Mouse (Mus musculus): ENCODE measurements around the gene Rbm8a2.
"Not testable (repeated sequence)": the region's sequence is repeated elsewhere in the genome, so short reads cannot be mapped to it uniquely, and the experiment has no call there.

Gene Rbm8a2

DNA sequence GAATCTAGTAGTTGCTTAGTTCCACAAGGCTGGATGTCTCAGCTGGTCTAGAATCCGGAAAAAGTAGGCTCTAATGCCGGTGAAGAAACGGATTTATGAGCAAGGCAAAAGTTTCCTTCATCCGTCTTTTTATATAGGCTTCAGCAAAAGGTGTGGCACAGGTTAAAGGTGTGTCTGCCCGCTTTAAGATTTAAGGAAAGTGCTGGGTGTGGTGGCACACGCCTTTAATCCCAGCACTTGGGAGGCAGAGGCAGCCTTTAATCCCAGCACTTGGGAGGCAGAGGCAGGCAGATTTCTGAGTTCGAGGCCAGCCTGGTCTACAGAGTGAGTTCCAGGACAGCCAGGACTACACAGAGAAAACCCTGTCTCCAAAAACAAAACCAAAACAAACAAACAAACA is at the start of gene Rbm8a2:
Gene Rbm8a2 (minus strand): TSS at position 101 of the 400 bp plus-strand sequence.
- not testable (repeated sequence) for TF ChIP-seq GATA4 (IDR thresholded peaks at IDR 0.05; ENCODE audit: insufficient replicate concordance, low read length)

DNA sequence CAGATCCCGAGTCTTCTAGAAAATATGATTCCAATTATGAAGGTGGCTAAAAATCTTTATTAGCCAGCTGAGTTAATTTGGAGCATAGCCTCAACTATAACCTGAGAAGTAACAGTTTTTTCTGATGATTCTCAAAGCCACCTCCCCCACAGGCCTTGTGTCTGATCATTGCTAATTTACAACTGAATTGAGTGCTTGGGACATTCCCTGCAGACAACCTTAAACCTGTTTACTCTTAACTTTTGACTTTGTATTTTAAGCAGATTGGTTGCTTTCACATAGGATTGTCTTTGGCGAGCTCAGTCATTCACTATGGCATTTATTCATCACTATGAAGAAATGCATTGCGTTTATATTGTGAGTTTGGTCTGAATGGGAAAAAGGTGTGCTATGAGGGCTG is 49.5 kb upstream of the Rbm8a2 start:
- no peak for TF ChIP-seq GATA4 (IDR thresholded peaks at IDR 0.05; ENCODE audit: insufficient replicate concordance, low read length)

DNA sequence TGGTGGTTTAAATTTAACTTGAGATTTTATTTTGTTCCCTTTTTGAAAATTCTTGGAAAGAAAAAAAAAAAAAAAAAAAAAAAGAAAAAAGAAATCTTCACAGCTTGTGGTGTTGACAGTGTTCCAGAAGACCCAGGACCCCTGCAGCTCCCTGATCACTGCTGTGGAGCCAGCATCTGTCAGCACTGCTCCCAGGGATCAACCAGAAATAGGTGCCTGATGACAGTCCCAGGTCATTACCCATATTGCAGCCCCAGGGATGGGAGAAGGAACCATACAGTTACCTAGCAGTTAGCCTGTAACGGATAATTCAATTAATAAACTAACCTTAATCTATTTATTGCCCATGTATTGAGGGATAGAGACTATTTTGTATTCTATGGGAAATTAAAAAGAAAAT is 45.6 kb upstream of the Rbm8a2 start:
- no peak for TF ChIP-seq GATA4 (IDR thresholded peaks at IDR 0.05; ENCODE audit: insufficient replicate concordance, low read length)

DNA sequence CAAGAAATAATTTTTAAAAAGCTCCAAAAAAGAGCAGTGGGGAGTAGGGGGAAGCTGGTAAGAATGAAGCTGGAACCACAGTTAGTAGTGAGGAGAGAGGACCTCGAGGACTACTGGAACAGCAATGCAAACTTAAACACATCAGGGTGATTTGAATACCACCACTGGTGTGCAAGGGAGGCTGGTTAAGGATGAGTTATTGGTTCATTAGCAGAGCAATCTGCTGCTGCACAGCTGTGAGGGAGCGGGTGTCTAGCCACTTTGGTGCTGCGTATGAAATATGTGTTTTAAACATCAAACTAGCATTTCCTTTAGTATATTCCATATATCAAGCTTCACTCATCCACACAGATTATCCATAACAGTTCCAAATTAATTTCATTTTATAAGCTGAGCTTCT is 39.6 kb upstream of the Rbm8a2 start:
- TF ChIP-seq GATA4 (IDR thresholded peaks at IDR 0.05; ENCODE audit: insufficient replicate concordance, low read length), result no peak

DNA sequence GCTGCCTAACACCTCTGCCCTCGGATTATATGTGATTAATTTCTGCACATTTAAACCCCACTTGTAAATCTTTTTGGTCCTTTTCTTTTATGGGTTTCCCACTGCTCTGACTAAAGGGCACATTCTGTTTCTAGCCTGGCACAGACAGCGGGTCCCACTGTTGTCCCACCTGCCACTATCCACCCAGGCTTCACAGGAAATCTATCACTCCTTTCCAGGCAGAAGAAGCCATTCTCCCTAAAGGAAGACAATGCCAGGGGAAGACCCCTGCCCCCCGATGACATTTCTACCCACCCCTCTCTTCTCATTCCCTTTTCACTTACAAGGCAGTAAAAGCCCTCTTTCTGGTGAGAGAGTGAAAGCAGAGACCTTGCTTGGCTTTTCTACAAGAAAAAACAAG is 37.2 kb upstream of the Rbm8a2 start:
- no peak for TF ChIP-seq GATA4 (IDR thresholded peaks at IDR 0.05; ENCODE audit: insufficient replicate concordance, low read length)

DNA sequence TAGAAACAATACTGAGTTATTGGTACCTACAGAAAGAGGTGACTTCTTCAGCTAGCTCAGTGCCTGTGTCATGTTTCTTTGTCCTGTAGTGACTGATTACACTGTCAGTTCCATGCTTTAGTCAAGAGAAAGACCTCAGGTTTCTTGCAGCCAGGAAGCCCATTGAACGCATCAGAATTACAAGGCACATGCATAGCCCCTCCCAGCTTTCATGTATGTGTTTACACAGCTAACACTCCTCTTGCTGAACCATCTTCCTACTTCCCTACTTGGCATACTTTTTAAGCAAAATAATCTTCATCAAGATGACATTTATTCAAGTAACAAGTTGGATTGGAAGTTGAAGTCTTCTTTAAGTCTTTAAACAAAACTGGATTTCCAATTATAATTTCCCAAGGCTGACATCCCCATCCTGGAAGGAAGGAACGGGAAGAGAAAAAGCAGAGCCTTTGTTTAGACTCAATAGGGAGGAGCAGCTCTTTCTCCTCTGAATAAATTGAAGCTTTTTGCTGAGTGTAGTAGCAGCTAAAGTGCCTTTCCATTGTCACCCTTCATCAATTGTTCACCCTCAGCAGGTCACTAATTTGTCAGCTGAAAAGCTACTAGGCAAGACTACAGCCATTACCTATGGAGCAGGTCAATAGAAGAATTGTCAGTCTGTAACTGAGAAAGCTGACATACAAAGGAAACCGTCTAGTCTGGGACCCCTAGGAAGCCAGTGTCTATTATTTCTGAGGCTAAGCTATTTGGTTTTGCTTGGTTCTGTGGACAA is 34.8 kb upstream of the Rbm8a2 start:
- TF ChIP-seq GATA4 (IDR thresholded peaks at IDR 0.05; ENCODE audit: insufficient replicate concordance, low read length), result no peak

DNA sequence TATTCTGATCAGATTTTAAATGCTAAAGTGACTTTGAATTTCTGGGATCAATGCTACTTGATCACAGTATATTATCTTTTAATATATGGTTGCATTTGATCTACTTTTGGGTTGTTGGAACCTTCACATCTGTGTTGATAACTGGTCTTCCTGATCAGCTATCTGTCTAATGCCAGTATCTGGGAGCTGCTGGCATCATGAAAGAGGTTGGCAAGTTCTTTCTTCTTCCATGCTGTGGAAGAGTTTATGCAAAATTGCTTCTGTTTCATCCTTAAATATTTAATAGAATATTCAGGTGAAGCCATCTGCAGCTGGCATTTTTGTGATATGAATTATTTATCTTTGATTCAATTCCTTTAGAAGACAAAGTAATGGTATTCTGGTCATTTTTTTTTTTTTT is 32.6 kb upstream of the Rbm8a2 start:
- TF ChIP-seq GATA4 (IDR thresholded peaks at IDR 0.05; ENCODE audit: insufficient replicate concordance, low read length), result no peak

DNA sequence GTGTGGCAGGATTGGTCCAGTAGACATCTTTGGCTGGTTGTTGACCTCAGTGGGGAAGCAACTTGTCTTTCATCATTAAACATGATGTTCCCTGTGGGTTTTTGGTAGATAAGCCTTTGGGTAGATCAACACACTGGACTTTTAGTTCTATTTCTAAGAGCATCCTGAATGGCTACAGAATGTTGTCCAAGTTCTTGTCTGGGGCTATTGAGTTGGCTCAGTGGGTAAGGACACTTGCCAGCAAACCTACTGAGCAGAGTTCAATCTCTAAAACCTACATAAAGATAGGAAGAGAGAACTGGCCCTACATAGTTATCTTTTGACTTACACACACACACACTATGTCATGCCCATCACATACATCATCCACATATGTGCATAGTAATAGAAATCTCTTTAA is 32.2 kb upstream of the Rbm8a2 start:
- no peak for TF ChIP-seq GATA4 (IDR thresholded peaks at IDR 0.05; ENCODE audit: insufficient replicate concordance, low read length)

DNA sequence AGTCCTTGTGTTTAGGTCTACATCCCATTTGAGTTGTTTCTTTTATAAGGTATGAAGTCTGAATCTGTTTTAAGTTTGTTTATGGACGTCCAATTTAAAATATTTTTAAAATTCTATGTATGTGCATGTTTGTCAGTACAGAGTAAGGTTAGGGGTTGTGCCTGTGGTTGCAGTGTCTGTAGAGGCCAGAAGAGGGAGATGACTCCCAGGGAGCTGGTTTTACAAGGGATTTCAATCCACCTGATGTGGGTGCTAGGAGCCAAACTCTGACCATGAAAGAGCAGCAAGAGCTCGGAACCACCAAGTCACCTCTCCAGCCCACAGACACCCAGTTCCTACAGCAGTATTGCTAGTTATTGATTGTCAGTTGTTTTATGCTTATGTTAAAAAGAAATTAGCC is 29.5 kb upstream of the Rbm8a2 start:
- TF ChIP-seq GATA4 (IDR thresholded peaks at IDR 0.05; ENCODE audit: insufficient replicate concordance, low read length), result no peak

DNA sequence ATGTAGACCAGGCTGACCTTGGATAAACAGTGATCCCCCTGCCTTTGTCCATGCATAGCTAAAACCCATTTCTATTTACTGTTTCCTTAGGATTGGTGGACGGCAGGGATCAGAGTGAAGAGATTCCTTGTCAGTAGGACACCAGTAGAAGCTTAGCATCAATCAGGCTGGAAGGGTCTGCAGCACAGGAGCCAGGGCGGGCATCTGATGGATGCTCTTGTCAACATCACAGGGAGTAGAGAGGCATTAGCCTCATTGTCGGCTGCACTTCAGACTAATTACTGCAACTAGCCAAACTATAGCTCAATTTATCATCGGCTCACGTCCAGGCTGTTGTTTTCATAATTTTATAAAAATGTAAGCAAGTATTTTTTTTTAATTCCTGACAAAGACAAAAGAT is 21.7 kb upstream of the Rbm8a2 start:
- TF ChIP-seq GATA4 (IDR thresholded peaks at IDR 0.05; ENCODE audit: insufficient replicate concordance, low read length), result no peak

DNA sequence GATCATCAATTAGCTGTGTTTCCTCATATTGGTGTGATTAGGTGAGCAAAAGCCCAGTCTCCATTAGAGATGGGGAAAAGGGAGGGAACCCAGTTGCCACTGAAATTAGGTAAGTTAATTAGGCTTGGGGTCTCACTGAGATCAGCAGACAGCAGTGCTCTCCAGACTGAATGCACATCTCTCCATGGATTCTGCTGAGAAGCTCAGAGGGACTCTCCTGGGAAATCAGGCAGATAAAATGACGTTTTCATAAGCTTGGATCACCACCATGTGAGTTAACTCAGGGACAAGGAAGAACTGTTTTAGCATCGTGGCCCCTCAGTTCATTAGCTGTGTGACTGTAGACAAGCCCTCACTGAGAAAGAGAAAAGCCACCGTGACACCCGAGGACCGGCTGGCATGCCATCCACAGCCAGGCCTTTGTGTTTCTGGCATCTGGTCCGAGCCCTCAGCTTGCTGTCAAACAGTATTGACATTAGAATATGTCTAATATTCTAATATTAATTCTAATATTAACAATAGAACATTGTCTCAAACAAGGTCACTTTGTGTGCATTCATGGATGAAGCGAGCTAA is 18.2 kb upstream of the Rbm8a2 start:
- TF ChIP-seq GATA4 (IDR thresholded peaks at IDR 0.05; ENCODE audit: insufficient replicate concordance, low read length), result no peak

DNA sequence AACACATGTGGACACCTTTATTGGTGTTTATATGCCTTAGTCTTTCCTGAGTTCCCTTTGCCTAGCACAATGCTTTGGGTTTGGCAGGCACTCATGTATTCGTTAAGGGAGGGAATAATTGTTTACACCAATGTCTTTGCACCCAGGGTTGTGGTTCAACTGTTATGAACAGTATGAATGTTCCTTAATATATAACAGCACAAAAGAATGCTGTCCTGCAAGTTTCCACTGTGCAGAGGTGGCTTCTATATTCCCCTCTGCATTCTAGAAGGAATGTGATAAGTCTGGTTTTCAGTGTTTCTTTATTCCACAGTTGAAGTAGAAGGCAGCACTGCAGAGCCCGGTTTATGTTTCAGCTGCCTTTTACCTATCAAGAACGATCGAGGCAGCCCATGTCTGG is 10.0 kb upstream of the Rbm8a2 start:
- no peak for TF ChIP-seq GATA4 (IDR thresholded peaks at IDR 0.05; ENCODE audit: insufficient replicate concordance, low read length)

DNA sequence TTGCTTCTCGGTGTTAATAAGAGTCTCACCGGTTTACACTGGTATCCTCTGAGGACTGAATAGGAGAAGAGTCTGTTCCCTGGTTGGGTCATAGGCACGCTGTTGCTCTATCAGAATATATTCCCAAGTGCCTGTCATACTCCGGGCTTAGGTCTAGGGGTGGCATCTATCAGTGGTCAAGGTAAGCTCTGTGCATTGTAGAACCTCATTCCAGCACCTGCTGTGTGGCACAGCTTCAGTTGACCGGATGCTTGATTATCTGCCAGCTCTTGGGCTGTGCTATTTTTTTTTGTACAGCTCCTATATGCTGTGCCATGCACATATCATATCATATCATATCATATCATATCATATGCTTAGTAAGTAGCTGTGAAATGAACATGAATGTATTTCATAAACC is 9.5 kb upstream of the Rbm8a2 start:
- TF ChIP-seq GATA4 (IDR thresholded peaks at IDR 0.05; ENCODE audit: insufficient replicate concordance, low read length), result no peak

DNA sequence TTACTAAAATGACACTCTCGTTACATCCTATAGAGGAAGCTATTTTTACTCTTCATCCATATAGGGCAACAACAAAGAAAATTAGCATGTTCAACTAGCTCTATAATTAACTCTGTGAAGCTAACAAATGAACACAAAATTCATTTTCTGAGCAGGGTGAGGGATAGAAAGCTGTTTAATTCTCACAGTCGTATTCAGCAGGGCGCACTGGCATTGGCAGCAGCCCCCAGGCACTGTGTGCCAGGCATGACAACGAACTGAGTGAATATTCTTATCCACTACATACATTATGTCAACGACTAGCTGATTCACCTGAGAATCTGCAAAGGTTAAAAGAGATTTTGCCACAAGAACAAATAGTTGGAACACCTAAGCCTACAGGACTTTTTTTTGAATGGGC is 8.2 kb downstream of the Rbm8a2 start:
- TF ChIP-seq GATA4 (IDR thresholded peaks at IDR 0.05; ENCODE audit: insufficient replicate concordance, low read length), result no peak

DNA sequence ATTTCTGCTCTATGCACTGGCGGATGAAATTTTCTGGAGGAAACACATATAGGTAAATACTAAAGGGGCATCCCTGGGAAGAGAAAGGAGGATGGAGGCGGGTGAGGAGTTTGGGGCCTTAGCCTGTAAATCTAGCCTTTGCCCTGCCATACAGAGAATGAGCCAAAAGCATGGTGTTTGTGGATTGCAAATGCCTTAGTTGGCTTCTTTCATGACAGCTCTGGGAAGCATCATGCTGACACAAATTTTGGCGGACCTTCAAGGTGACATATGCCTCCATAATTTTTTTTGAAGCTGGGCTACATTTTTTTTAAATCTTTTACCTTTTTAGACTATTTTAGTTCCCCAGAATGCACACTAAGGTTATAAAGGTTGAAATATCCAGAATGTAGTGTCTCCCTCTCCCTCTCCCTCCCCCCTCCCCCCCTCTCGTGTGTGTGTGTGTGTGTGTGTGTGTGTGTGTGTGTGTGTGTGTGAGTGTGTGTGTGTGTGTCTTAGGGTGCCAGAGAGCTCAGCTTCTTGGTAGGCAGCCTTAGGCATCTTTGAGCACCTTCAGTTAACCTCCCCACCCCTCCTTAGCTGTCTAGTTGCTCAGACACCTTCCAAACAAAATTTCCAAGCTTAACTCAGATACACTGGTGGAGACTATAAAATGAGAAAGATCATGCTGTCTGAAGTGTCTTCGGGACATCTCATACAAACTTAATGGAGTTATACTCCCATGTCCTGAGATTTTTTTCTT is 11.7 kb downstream of the Rbm8a2 start:
- no peak for TF ChIP-seq GATA4 (IDR thresholded peaks at IDR 0.05; ENCODE audit: insufficient replicate concordance, low read length)

DNA sequence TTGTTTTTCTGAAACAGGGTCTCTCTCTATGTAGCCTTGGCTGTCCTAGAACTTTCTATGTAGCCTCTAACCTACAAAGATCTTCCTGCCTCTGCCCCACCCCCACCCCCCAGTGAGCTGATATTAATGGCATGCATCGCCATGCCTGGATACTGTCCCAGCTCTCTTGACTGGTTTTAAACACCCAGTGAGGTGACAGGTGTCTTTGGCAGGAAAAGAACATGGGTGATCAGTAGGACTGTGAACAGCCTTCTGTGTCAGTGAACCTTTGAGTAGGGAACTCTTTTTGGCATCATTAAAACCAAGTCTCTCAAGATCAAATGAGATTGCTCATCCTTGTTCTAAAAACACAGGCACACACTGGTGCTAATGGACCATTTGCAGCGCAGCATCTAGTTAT is 17.1 kb downstream of the Rbm8a2 start:
- no peak for TF ChIP-seq GATA4 (IDR thresholded peaks at IDR 0.05; ENCODE audit: insufficient replicate concordance, low read length)
